Mouse (Mus musculus): ENCODE measurements around the gene Zfand3. TPM values are rescaled to one million over a fixed set of nuclear protein-coding genes. Genes with fewer than 3 reads are reported as not detected.
A peak's percentile ranks its signal among the peaks of the same experiment; 100 is the strongest.

The Zfand3 gene
- polyA plus RNA-seq, 1 experiment from 2014 or later = 49.9 TPM

GRCm38 (mm10) chr17:30148320-30148719 is 143.8 kb downstream of the Zfand3 start:
- H3K27ac ChIP-seq (replicated peaks; ENCODE audit: low read depth, low read length) = peak overlapping the region; percentile 55
- H3K4me1 ChIP-seq (ENCODE audit: control insufficient read depth, insufficient read depth, low read length) = peaks cover 55% of the 10 kb centered on the region
- DNase-seq (no peak), ATAC-seq (ENCODE audit: low FRiP score, low TSS enrichment) (no peak)
- no peaks in the 10 kb centered on the region for H3K9me3 ChIP-seq (ENCODE audit: control insufficient read depth, low read length)
- H3K9ac ChIP-seq (replicated peaks; ENCODE audit: low read length) = no peak overlapping the region
- 64% methylated on average over 6 of the region's 6 CpGs for whole genome bisulfite sequencing
- H3K4me3 ChIP-seq (replicated peaks; ENCODE audit: low read depth, low read length) = no peak overlapping the region
- no peaks in the 10 kb centered on the region for H3K36me3 ChIP-seq (ENCODE audit: control insufficient read depth, insufficient read depth, low read length)
- H3K4me2 ChIP-seq (ENCODE audit: low read length) = no peak overlapping the region
- no peaks in the 10 kb centered on the region for H3K27me3 ChIP-seq (ENCODE audit: control insufficient read depth, insufficient read depth, low read length)

GRCm38 (mm10) chr17:30149911-30150310 is 145.4 kb downstream of the Zfand3 start:
- WGBS = 38% methylated on average over 6 of the region's 6 CpGs
- no peaks in the 10 kb centered on the region for H3K9me3 ChIP-seq (ENCODE audit: control insufficient read depth, low read length)
- H3K36me3 ChIP-seq (ENCODE audit: control insufficient read depth, insufficient read depth, low read length) = no peaks in the 10 kb centered on the region
- ATAC-seq (ENCODE audit: low FRiP score, low TSS enrichment) = peak; percentile 50; the same call in 1 of the 2 replicates
- no peak overlapping the region for H3K9ac ChIP-seq (replicated peaks; ENCODE audit: low read length)
- H3K4me2 ChIP-seq (ENCODE audit: low read length) = no peak overlapping the region
- H3K4me1 ChIP-seq (ENCODE audit: control insufficient read depth, insufficient read depth, low read length) = peaks cover 60% of the 10 kb centered on the region
- H3K4me3 ChIP-seq (replicated peaks; ENCODE audit: low read depth, low read length) = no peak overlapping the region
- DNase-seq = peak; percentile 77
- peak overlapping the region; percentile 50 for H3K27ac ChIP-seq (replicated peaks; ENCODE audit: low read depth, low read length)
- H3K27me3 ChIP-seq (ENCODE audit: control insufficient read depth, insufficient read depth, low read length) = no peaks in the 10 kb centered on the region

- Histone ChIP-seq H3K9me3 (ENCODE audit: control insufficient read depth, low read length) (no peaks in the 10 kb centered on the region), H3K36me3 (ENCODE audit: control insufficient read depth, insufficient read depth, low read length) (no peaks in the 10 kb centered on the region), H3K27me3 (ENCODE audit: control insufficient read depth, insufficient read depth, low read length) (no peaks in the 10 kb centered on the region), H3K4me3 (replicated peaks; ENCODE audit: low read depth, low read length) (no peak overlapping the region), H3K4me1 (ENCODE audit: control insufficient read depth, insufficient read depth, low read length) (peaks cover 57% of the 10 kb centered on the region), H3K9ac (replicated peaks; ENCODE audit: low read length) (no peak overlapping the region), H3K4me2 (ENCODE audit: low read length) (no peak overlapping the region), H3K27ac (replicated peaks; ENCODE audit: low read depth, low read length) (no peak overlapping the region)
- DNase-seq = no peak
- ATAC-seq (ENCODE audit: low FRiP score, low TSS enrichment) = no peak
- WGBS = 80% methylated on average over 4 of the region's 4 CpGs
Observed at GRCm38 (mm10) chr17:30154144-30154543, 149.6 kb downstream of the Zfand3 start.

GRCm38 (mm10) chr17:30154861-30155260 is 150.3 kb downstream of the Zfand3 start:
- H3K4me2 ChIP-seq (ENCODE audit: low read length) = no peak overlapping the region
- no peak overlapping the region for H3K4me3 ChIP-seq (replicated peaks; ENCODE audit: low read depth, low read length)
- no peak overlapping the region for H3K27ac ChIP-seq (replicated peaks; ENCODE audit: low read depth, low read length)
- no peaks in the 10 kb centered on the region for H3K36me3 ChIP-seq (ENCODE audit: control insufficient read depth, insufficient read depth, low read length)
- no peak overlapping the region for H3K9ac ChIP-seq (replicated peaks; ENCODE audit: low read length)
- WGBS = 84% methylated on average over 1 of the region's 1 CpGs
- H3K4me1 ChIP-seq (ENCODE audit: control insufficient read depth, insufficient read depth, low read length) = peaks cover 56% of the 10 kb centered on the region
- no peak for ATAC-seq (ENCODE audit: low FRiP score, low TSS enrichment)
- H3K27me3 ChIP-seq (ENCODE audit: control insufficient read depth, insufficient read depth, low read length) = no peaks in the 10 kb centered on the region
- no peak for DNase-seq
- H3K9me3 ChIP-seq (ENCODE audit: control insufficient read depth, low read length) = no peaks in the 10 kb centered on the region

GRCm38 (mm10) chr17:30155411-30155925 is 150.9 kb downstream of the Zfand3 start:
- 73% methylated on average over 7 of the region's 7 CpGs for WGBS
- H3K36me3 ChIP-seq (ENCODE audit: control insufficient read depth, insufficient read depth, low read length) = no peaks in the 10 kb centered on the region
- H3K27ac ChIP-seq (replicated peaks; ENCODE audit: low read depth, low read length) = no peak overlapping the region; the same call in 1 of the 2 replicates
- no peaks in the 10 kb centered on the region for H3K27me3 ChIP-seq (ENCODE audit: control insufficient read depth, insufficient read depth, low read length)
- DNase-seq (no peak), ATAC-seq (ENCODE audit: low FRiP score, low TSS enrichment) (no peak)
- H3K4me2 ChIP-seq (ENCODE audit: low read length) = no peak overlapping the region
- H3K4me3 ChIP-seq (replicated peaks; ENCODE audit: low read depth, low read length) = no peak overlapping the region
- no peaks in the 10 kb centered on the region for H3K9me3 ChIP-seq (ENCODE audit: control insufficient read depth, low read length)
- no peak overlapping the region for H3K9ac ChIP-seq (replicated peaks; ENCODE audit: low read length)
- peaks cover 55% of the 10 kb centered on the region for H3K4me1 ChIP-seq (ENCODE audit: control insufficient read depth, insufficient read depth, low read length)

GRCm38 (mm10) chr17:30158419-30159108 is 154.0 kb downstream of the Zfand3 start:
- 53% methylated on average over 10 of the region's 10 CpGs for WGBS
- no peak overlapping the region for H3K9ac ChIP-seq (replicated peaks; ENCODE audit: low read length)
- no peak for ATAC-seq (ENCODE audit: low FRiP score, low TSS enrichment)
- H3K9me3 ChIP-seq (ENCODE audit: control insufficient read depth, low read length) = no peaks in the 10 kb centered on the region
- no peak overlapping the region for H3K4me3 ChIP-seq (replicated peaks; ENCODE audit: low read depth, low read length)
- H3K4me2 ChIP-seq (ENCODE audit: low read length) = no peak overlapping the region
- peak; percentile 41 for DNase-seq
- 0 out of 2 replicates have a peak overlapping the region, but pooled peaks have one; percentile 52 for H3K27ac ChIP-seq (replicated peaks; ENCODE audit: low read depth, low read length)
- H3K36me3 ChIP-seq (ENCODE audit: control insufficient read depth, insufficient read depth, low read length) = no peaks in the 10 kb centered on the region
- no peaks in the 10 kb centered on the region for H3K27me3 ChIP-seq (ENCODE audit: control insufficient read depth, insufficient read depth, low read length)
- peaks cover 47% of the 10 kb centered on the region for H3K4me1 ChIP-seq (ENCODE audit: control insufficient read depth, insufficient read depth, low read length)

- WGBS = 63% methylated on average over 5 of the region's 5 CpGs
Observed at GRCm38 (mm10) chr17:30159341-30159740, 154.8 kb downstream of the Zfand3 start.

GRCm38 (mm10) chr17:30160823-30161432 is 156.4 kb downstream of the Zfand3 start:
- Histone ChIP-seq H3K9ac (replicated peaks; ENCODE audit: low read length) (no peak overlapping the region), H3K4me3 (replicated peaks; ENCODE audit: low read depth, low read length) (no peak overlapping the region), H3K4me2 (ENCODE audit: low read length) (no peak overlapping the region), H3K4me1 (ENCODE audit: control insufficient read depth, insufficient read depth, low read length) (peaks cover 39% of the 10 kb centered on the region), H3K27ac (replicated peaks; ENCODE audit: low read depth, low read length) (peak overlapping the region; percentile 20; the same call in 1 of the 2 replicates), H3K27me3 (ENCODE audit: control insufficient read depth, insufficient read depth, low read length) (no peaks in the 10 kb centered on the region), H3K9me3 (ENCODE audit: control insufficient read depth, low read length) (no peaks in the 10 kb centered on the region), H3K36me3 (ENCODE audit: control insufficient read depth, insufficient read depth, low read length) (no peaks in the 10 kb centered on the region)
- 75% methylated on average over 14 of the region's 14 CpGs for WGBS
- ATAC-seq (ENCODE audit: low FRiP score, low TSS enrichment) = no peak
- no peak for DNase-seq

More at GRCm38 (mm10) chr17:30159341-30159740, 154.8 kb downstream of the Zfand3 start:
- Histone ChIP-seq H3K9me3 (ENCODE audit: control insufficient read depth, low read length) (no peaks in the 10 kb centered on the region), H3K4me1 (ENCODE audit: control insufficient read depth, insufficient read depth, low read length) (peaks cover 46% of the 10 kb centered on the region), H3K27me3 (ENCODE audit: control insufficient read depth, insufficient read depth, low read length) (no peaks in the 10 kb centered on the region), H3K27ac (replicated peaks; ENCODE audit: low read depth, low read length) (no peak overlapping the region), H3K36me3 (ENCODE audit: control insufficient read depth, insufficient read depth, low read length) (no peaks in the 10 kb centered on the region), H3K9ac (replicated peaks; ENCODE audit: low read length) (no peak overlapping the region), H3K4me3 (replicated peaks; ENCODE audit: low read depth, low read length) (no peak overlapping the region), H3K4me2 (ENCODE audit: low read length) (no peak overlapping the region)
- ATAC-seq (ENCODE audit: low FRiP score, low TSS enrichment) = no peak
- DNase-seq = no peak

Data from midbrain, embryonic 14.5 days (tissue).